Mouse (Mus musculus) olfactory bulb, adult 2 months (tissue): ENCODE measurements around the gene Leng8.

Source experiments
- CTCF ChIP-seq: fragments of 200-500 bp; IDR thresholded peaks from 2 replicates; pipeline ENCODE4 v1.5.1; 2012; ENCODE audit warnings: low read depth, mild to moderate bottlenecking, low read length, moderate library complexity; ENCODE audit not compliant: insufficient read depth
- POLR2A ChIP-seq: fragments of 200-500 bp; IDR thresholded peaks from 2 replicates; pipeline ENCODE4 v1.6.1; 2012; ENCODE audit warnings: mild to moderate bottlenecking, low read depth, low read length, moderate library complexity; ENCODE audit not compliant: insufficient read depth

GRCm38 (mm10) chr7:4134911-4135310 is 1.9 kb upstream of the Leng8 start:
- no peak for TF ChIP-seq CTCF
- no peak for TF ChIP-seq POLR2A
